ENCODE assay signal across 8 mouse cellular contexts in genomic region chr16:75908635-75909494, GRCm38 (mm10).
DNase-seq lines count a peak whose midpoint lies in the region; ATAC-seq and TF ChIP-seq lines count a peak whose summit lies in the region.

No protein-coding gene starts in this region.

- peak; percentile 10 for DNase-seq in left cerebral cortex, adult 11 months (ENCODE audit: low spot score)
- no peak for DNase-seq in left cerebral cortex, adult 8-10 months (ENCODE audit: low spot score in 2 of 2)
- DNase-seq in lung, postnatal 14 days: peak; percentile 27
- peak; percentile 61 for DNase-seq in thymus, adult 2 months
- no peak for DNase-seq in neural tube, embryonic 10.5 days (ENCODE audit: extremely low spot score, low spot score)
- no peak for DNase-seq in retina, embryonic 14.5 days (ENCODE audit: low spot score)
- DNase-seq in frontal cortex, postnatal 25 days (ENCODE audit: low spot score in 2 of 2): no peak

- no peaks in the 10 kb centered on the region for H3K27me3 ChIP-seq in heart, embryonic 12.5 days (replicated peaks)
- H3K27me3 ChIP-seq in thymus, adult 2 months (ENCODE audit: control insufficient read depth, insufficient read depth, low read length): no peaks in the 10 kb centered on the region

- H3K9me3 ChIP-seq in heart, embryonic 12.5 days (replicated peaks): no peaks in the 10 kb centered on the region

- H3K36me3 ChIP-seq in heart, embryonic 12.5 days: no peaks in the 10 kb centered on the region
- no peaks in the 10 kb centered on the region for H3K36me3 ChIP-seq in thymus, adult 2 months (ENCODE audit: control insufficient read depth, insufficient read depth, low read length)

- no peak overlapping the region for H3K4me3 ChIP-seq in heart, embryonic 12.5 days
- H3K4me3 ChIP-seq in thymus, adult 2 months (ENCODE audit: control insufficient read depth, insufficient read depth, low read length): no peak overlapping the region; the same call in 1 of the 2 replicates

- TF ChIP-seq CTCF in thymus, adult 2 months (IDR thresholded peaks at IDR 0.05; ENCODE audit: borderline replicate concordance, control insufficient read depth, extremely low read depth, insufficient read depth, low read length, poor library complexity): no peak

- ATAC-seq in heart, embryonic 12.5 days (ENCODE audit: insufficient number of reproducible peaks, low FRiP score): 0 out of 2 replicates have a peak, but pooled peaks have one; percentile 64

- no peak overlapping the region for H3K9ac ChIP-seq in heart, embryonic 12.5 days

- H3K4me2 ChIP-seq in heart, embryonic 12.5 days: no peak overlapping the region; the same call in 1 of the 2 replicates

- no peaks in the 10 kb centered on the region for H3K4me1 ChIP-seq in heart, embryonic 12.5 days (replicated peaks)
- no peaks in the 10 kb centered on the region for H3K4me1 ChIP-seq in thymus, adult 2 months (replicated peaks; ENCODE audit: control insufficient read depth, insufficient read depth, low read length)

- H3K27ac ChIP-seq in heart, embryonic 12.5 days (ENCODE audit: poor library complexity, severe bottlenecking): no peak overlapping the region
- 0 out of 2 replicates have a peak overlapping the region, but pooled peaks have one; percentile 13 for H3K27ac ChIP-seq in thymus, adult 2 months (ENCODE audit: control insufficient read depth, insufficient read depth, low read length)

- 59% methylated on average over 8 of the region's 8 CpGs for WGBS in heart, embryonic 12.5 days
- 2% methylated on average over 8 of the region's 8 CpGs for WGBS in thymus, adult 2 months

- no peak for TF ChIP-seq POLR2A in thymus, adult 2 months (IDR thresholded peaks at IDR 0.05; ENCODE audit: control insufficient read depth, extremely low read depth, insufficient read depth, low read length, poor library complexity)

Comparison
In these comparisons a context has a peak if more than half of its experiments do, and no peak if none do; other contexts are left out.
1. DNase-seq: peak in left cerebral cortex, adult 11 months (single experiment), lung, postnatal 14 days (single experiment) and thymus, adult 2 months (single experiment); none in left cerebral cortex, adult 8-10 months (0 of 2), neural tube, embryonic 10.5 days (single experiment), retina, embryonic 14.5 days (single experiment) and frontal cortex, postnatal 25 days (0 of 2).